Mouse (Mus musculus) erythroblast, embryonic 14.5 days (primary cell): ENCODE data around the gene Srl.

Experiments used
- GATA1 ChIP-seq: IDR thresholded peaks from 2 replicates; pipeline ENCODE4 v1.6.1; 2012; ENCODE audit warnings: low read length, inconsistent platforms, mixed read lengths
- TAL1 ChIP-seq: IDR thresholded peaks from 3 replicates; pipeline ENCODE4 v1.6.1; 2012; ENCODE audit warnings: low read length, inconsistent platforms, mixed read lengths

DNA sequence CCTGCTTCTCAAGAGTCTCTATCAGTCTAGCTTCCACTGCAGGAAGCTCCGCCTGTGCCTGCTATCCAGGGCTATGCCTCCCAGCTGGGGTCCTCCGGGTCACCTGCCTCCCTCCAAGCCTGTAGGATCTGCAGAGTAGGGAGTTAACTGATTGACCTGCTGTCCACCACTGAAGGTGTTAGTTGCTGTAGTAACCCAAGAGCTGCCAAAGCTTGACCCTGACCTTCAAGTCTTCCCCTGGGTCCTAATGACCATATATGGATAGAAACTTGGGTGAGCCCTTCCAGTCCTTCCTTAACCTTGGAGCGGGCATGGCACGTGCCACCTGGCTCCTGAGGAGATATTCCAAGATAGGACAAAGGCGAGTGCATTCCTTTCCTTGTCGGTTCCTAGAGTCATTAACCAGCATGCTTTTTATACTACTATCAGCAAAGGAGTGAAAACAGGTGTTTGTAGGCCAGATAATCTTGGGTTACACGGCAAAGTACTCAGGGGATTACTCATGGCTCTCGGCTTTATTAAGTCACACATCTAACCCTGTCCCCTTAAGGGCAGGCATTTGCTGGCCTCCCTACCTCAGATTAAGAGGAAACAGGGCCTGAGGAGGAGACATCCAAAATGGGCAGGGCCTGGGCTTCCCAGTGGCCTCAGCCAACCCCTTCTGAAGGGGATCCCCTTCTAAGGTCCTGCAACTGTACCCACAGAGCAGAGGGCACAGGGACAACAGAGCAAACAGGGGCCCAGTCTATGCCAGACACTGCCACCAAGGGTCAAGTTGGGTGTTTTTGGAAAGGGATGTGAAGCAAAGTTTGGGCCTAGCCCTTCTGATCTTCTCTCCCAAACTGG, 43.6 kb downstream of the Srl start:
- TF ChIP-seq TAL1 (no peak), GATA1 (no peak)
